Mouse (Mus musculus): ENCODE data around the gene Fabp2. TPM values are rescaled to one million over a fixed set of nuclear protein-coding genes. Genes with fewer than 3 reads are reported as not detected.
A peak's percentile ranks its signal among the peaks of the same experiment; 100 is the strongest.

Gene Fabp2
- polyA plus RNA-seq, 1 experiment from 2014 or later = 8.6 TPM

GRCm38 (mm10) chr3:122887505-122888301 lies 7.2 kb upstream of the Fabp2 start:
- 47% methylated on average over 4 of the region's 4 CpGs for WGBS (ENCODE audit: insufficient replicate concordance)
- Histone ChIP-seq H3K9me3 (replicated peaks) (no peaks in the 10 kb centered on the region), H3K4me2 (no peak overlapping the region), H3K4me3 (replicated peaks) (no peak overlapping the region), H3K36me3 (replicated peaks) (no peaks in the 10 kb centered on the region), H3K4me1 (replicated peaks) (no peaks in the 10 kb centered on the region), H3K27me3 (no peaks in the 10 kb centered on the region), H3K9ac (no peak overlapping the region), H3K27ac (replicated peaks) (no peak overlapping the region)
- ATAC-seq (ENCODE audit: insufficient read depth) = no peak

- Histone ChIP-seq H3K4me1 (replicated peaks) (no peaks in the 10 kb centered on the region), H3K27ac (replicated peaks) (no peak overlapping the region), H3K27me3 (no peaks in the 10 kb centered on the region), H3K9ac (no peak overlapping the region), H3K4me2 (no peak overlapping the region), H3K9me3 (replicated peaks) (no peaks in the 10 kb centered on the region), H3K4me3 (replicated peaks) (no peak overlapping the region), H3K36me3 (replicated peaks) (no peaks in the 10 kb centered on the region)
- ATAC-seq (ENCODE audit: insufficient read depth) = no peak
- WGBS (ENCODE audit: insufficient replicate concordance) = 62% methylated on average over 5 of the region's 5 CpGs
These were observed 6.5 kb upstream of the Fabp2 start for GRCm38 (mm10) chr3:122888371-122888819.

GRCm38 (mm10) chr3:122895189-122895731 lies 388 bp downstream of the Fabp2 start:
- no peaks in the 10 kb centered on the region for H3K27me3 ChIP-seq
- no peak overlapping the region for H3K9ac ChIP-seq
- WGBS (ENCODE audit: insufficient replicate concordance) = 49% methylated on average over 11 of the region's 11 CpGs
- no peak overlapping the region for H3K4me2 ChIP-seq
- no peak overlapping the region for H3K27ac ChIP-seq (replicated peaks)
- H3K4me3 ChIP-seq (replicated peaks) = no peak overlapping the region
- ATAC-seq (ENCODE audit: insufficient read depth) = 0 out of 2 replicates have a peak, but pooled peaks have one; percentile 31
- H3K36me3 ChIP-seq (replicated peaks) = no peaks in the 10 kb centered on the region
- no peaks in the 10 kb centered on the region for H3K4me1 ChIP-seq (replicated peaks)
- H3K9me3 ChIP-seq (replicated peaks) = no peaks in the 10 kb centered on the region

GRCm38 (mm10) chr3:122898254-122898653 lies 3.4 kb downstream of the Fabp2 start:
- H3K36me3 ChIP-seq (replicated peaks) = no peaks in the 10 kb centered on the region
- no peak overlapping the region for H3K27ac ChIP-seq (replicated peaks)
- no peak overlapping the region for H3K9ac ChIP-seq
- no peak overlapping the region for H3K4me2 ChIP-seq
- H3K27me3 ChIP-seq = no peaks in the 10 kb centered on the region
- no peak for ATAC-seq (ENCODE audit: insufficient read depth)
- WGBS (ENCODE audit: insufficient replicate concordance) = 52% methylated on average over 6 of the region's 6 CpGs
- no peaks in the 10 kb centered on the region for H3K9me3 ChIP-seq (replicated peaks)
- H3K4me1 ChIP-seq (replicated peaks) = no peaks in the 10 kb centered on the region
- H3K4me3 ChIP-seq (replicated peaks) = no peak overlapping the region

GRCm38 (mm10) chr3:122903746-122904433 lies 9.0 kb downstream of the Fabp2 start:
- H3K27me3 ChIP-seq = no peaks in the 10 kb centered on the region
- no peak; the same call in 1 of the 2 replicates for ATAC-seq (ENCODE audit: insufficient read depth)
- 30% methylated on average over 12 of the region's 12 CpGs for WGBS (ENCODE audit: insufficient replicate concordance)
- no peaks in the 10 kb centered on the region for H3K4me1 ChIP-seq (replicated peaks)
- no peaks in the 10 kb centered on the region for H3K36me3 ChIP-seq (replicated peaks)
- no peaks in the 10 kb centered on the region for H3K9me3 ChIP-seq (replicated peaks)
- H3K4me3 ChIP-seq (replicated peaks) = no peak overlapping the region
- H3K9ac ChIP-seq = no peak overlapping the region
- no peak overlapping the region for H3K4me2 ChIP-seq
- no peak overlapping the region for H3K27ac ChIP-seq (replicated peaks)

- H3K4me2 ChIP-seq = no peak overlapping the region
- ATAC-seq (ENCODE audit: insufficient read depth) = no peak
- H3K9ac ChIP-seq = no peak overlapping the region
- 48% methylated on average over 2 of the region's 2 CpGs for WGBS (ENCODE audit: insufficient replicate concordance)
- H3K27ac ChIP-seq (replicated peaks) = no peak overlapping the region
- H3K4me3 ChIP-seq (replicated peaks) = no peak overlapping the region
- H3K27me3 ChIP-seq = no peaks in the 10 kb centered on the region
- H3K36me3 ChIP-seq (replicated peaks) = no peaks in the 10 kb centered on the region
- H3K9me3 ChIP-seq (replicated peaks) = no peaks in the 10 kb centered on the region
- no peaks in the 10 kb centered on the region for H3K4me1 ChIP-seq (replicated peaks)
These were observed 13.0 kb downstream of the Fabp2 start for GRCm38 (mm10) chr3:122907841-122908240.

GRCm38 (mm10) chr3:122915493-122915892 lies 20.6 kb downstream of the Fabp2 start:
- Histone ChIP-seq H3K4me3 (replicated peaks) (no peak overlapping the region), H3K9ac (no peak overlapping the region), H3K9me3 (replicated peaks) (no peaks in the 10 kb centered on the region), H3K27ac (replicated peaks) (no peak overlapping the region), H3K36me3 (replicated peaks) (no peaks in the 10 kb centered on the region), H3K27me3 (no peaks in the 10 kb centered on the region), H3K4me1 (replicated peaks) (peaks cover 4% of the 10 kb centered on the region; the same call in 1 of the 2 replicates), H3K4me2 (no peak overlapping the region)
- 51% methylated on average over 5 of the region's 5 CpGs for WGBS (ENCODE audit: insufficient replicate concordance)
- ATAC-seq (ENCODE audit: insufficient read depth) = no peak

- no peaks in the 10 kb centered on the region for H3K9me3 ChIP-seq (replicated peaks)
- WGBS (ENCODE audit: insufficient replicate concordance) = 56% methylated on average over 6 of the region's 6 CpGs
- H3K4me3 ChIP-seq (replicated peaks) = no peak overlapping the region
- peaks cover 11% of the 10 kb centered on the region; the same call in 1 of the 2 replicates for H3K4me1 ChIP-seq (replicated peaks)
- no peak for ATAC-seq (ENCODE audit: insufficient read depth)
- no peak overlapping the region for H3K9ac ChIP-seq
- no peaks in the 10 kb centered on the region for H3K27me3 ChIP-seq
- no peak overlapping the region for H3K4me2 ChIP-seq
- no peak overlapping the region for H3K27ac ChIP-seq (replicated peaks)
- no peaks in the 10 kb centered on the region for H3K36me3 ChIP-seq (replicated peaks)
These were observed 21.4 kb downstream of the Fabp2 start for GRCm38 (mm10) chr3:122916191-122916680.

GRCm38 (mm10) chr3:122918672-122919071 lies 23.8 kb downstream of the Fabp2 start:
- no peaks in the 10 kb centered on the region for H3K9me3 ChIP-seq (replicated peaks)
- peaks cover 24% of the 10 kb centered on the region for H3K4me1 ChIP-seq (replicated peaks)
- H3K4me3 ChIP-seq (replicated peaks) = no peak overlapping the region
- no peak overlapping the region for H3K4me2 ChIP-seq
- WGBS (ENCODE audit: insufficient replicate concordance) = 9% methylated on average over 2 of the region's 2 CpGs
- H3K27ac ChIP-seq (replicated peaks) = no peak overlapping the region
- H3K36me3 ChIP-seq (replicated peaks) = no peaks in the 10 kb centered on the region
- H3K9ac ChIP-seq = no peak overlapping the region
- ATAC-seq (ENCODE audit: insufficient read depth) = no peak
- H3K27me3 ChIP-seq = no peaks in the 10 kb centered on the region

- H3K4me1 ChIP-seq (replicated peaks) = peaks cover 26% of the 10 kb centered on the region
- no peak within 1 kb of the TSS for H3K27ac ChIP-seq (replicated peaks)
- H3K36me3 ChIP-seq (replicated peaks) = no peaks in the 10 kb centered on the region
- no peak within 1 kb of the TSS for H3K4me2 ChIP-seq
- H3K9ac ChIP-seq = no peak within 1 kb of the TSS
- WGBS (ENCODE audit: insufficient replicate concordance) = 79% methylated on average over 8 of the region's 8 CpGs
- H3K4me3 ChIP-seq (replicated peaks) = no peak within 1 kb of the TSS
- no peaks in the 10 kb centered on the region for H3K9me3 ChIP-seq (replicated peaks)
- H3K27me3 ChIP-seq = no peaks in the 10 kb centered on the region
- ATAC-seq (ENCODE audit: insufficient read depth) = no peak
These were observed 24.4 kb downstream of the Fabp2 start, which contains the start of gene Gm10959 for GRCm38 (mm10) chr3:122919260-122919659. Gene Gm10959, minus strand, starts transcription at chr3:122919360.

Measured in liver, embryonic 15.5 days (tissue).